Mouse (Mus musculus): Measurements from ENCODE around the gene Zfp444. TPM values are rescaled to one million over a fixed set of nuclear protein-coding genes. Genes with fewer than 3 reads are reported as not detected.
"Not testable (repeated sequence)": the region's sequence is repeated elsewhere in the genome, so short reads cannot be mapped to it uniquely, and the experiment has no call there.

Gene Zfp444
- polyA plus RNA-seq, 1 experiment from 2014 or later: 26.0 TPM

DNA sequence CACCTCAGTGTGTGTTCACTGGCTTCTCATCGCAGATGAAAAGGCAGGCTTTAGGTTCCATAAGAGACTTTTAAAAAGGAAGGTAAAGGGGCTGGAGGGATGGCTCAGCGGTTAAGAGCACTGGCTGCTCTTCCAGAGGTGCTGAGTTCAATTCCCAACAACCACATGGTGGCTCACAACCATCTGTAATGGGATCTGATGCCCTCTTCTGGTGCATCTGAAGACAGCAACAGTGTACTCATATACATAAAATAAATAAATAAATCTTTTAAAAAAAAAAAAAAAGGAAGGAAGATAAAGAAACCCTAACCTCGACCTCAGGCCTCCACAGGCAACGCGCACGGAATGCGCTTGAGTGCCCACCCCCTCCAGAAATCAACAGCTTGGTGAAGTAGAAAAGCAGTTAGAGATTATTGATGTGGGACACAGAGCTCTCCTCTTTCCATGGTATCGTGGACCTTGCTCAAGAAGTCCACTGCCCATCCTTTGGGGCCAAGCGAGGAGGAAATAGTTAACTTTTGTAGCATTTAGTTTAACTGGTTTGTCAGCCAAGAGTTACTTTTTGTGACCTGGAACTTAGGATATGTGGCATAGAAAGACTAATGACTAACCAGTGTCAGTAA is 2.5 kb downstream of the Zfp444 start:
- Histone ChIP-seq H3K4me2 (ENCODE audit: low read depth, low read length) (peak overlapping the region; percentile 38; the same call in 1 of the 2 replicates), H3K27ac (ENCODE audit: low read depth) (peak overlapping the region; percentile 88), H3K9ac (replicated peaks) (peak overlapping the region; percentile 16; the same call in 1 of the 2 replicates), H3K4me1 (ENCODE audit: insufficient read depth) (peaks cover 20% of the 10 kb centered on the region)
- not testable (repeated sequence) for H3K4me3 ChIP-seq (ENCODE audit: low read depth, low read length); H3K27me3 ChIP-seq (ENCODE audit: insufficient read depth, low read length); ATAC-seq; H3K9me3 ChIP-seq (ENCODE audit: low read length); DNase-seq; H3K36me3 ChIP-seq (replicated peaks; ENCODE audit: insufficient read depth, low read length)
- TF ChIP-seq CTCF (IDR thresholded peaks at IDR 0.05; ENCODE audit: low read depth): 0 out of 2 replicates have a peak, but pooled peaks have one; percentile 22
- 31% methylated on average over 9 of the region's 9 CpGs for WGBS (ENCODE audit: insufficient replicate concordance)

DNA sequence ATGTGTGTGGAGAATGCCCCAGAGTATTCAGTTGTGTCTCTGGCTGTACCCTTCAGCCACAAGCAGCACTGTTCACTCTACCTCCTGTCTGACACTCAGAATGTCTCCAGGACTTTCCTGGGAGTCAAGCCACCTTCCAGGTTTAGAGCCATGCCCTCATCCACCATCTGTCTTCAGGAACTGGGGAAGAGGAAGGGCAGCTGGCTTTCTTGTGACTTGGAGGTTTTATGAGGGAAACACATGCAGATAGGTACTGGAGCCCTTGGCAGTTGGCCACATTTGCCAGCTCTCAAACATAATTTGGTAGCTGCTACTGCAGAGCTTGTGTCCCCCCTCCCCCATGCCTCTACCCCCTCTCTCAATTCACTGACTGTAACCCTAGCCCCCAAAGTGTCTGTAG is 7.0 kb downstream of the Zfp444 start:
- Histone ChIP-seq H3K36me3 (replicated peaks; ENCODE audit: insufficient read depth, low read length) (peaks cover 4% of the 10 kb centered on the region; the same call in 1 of the 2 replicates), H3K9ac (replicated peaks) (no peak overlapping the region), H3K4me3 (ENCODE audit: low read depth, low read length) (no peak overlapping the region), H3K27me3 (ENCODE audit: insufficient read depth, low read length) (no peaks in the 10 kb centered on the region), H3K9me3 (ENCODE audit: low read length) (no peaks in the 10 kb centered on the region), H3K27ac (ENCODE audit: low read depth) (no peak overlapping the region), H3K4me2 (ENCODE audit: low read depth, low read length) (no peak overlapping the region), H3K4me1 (ENCODE audit: insufficient read depth) (peaks cover 6% of the 10 kb centered on the region; the same call in 1 of the 2 replicates)
- ATAC-seq (no peak), DNase-seq (no peak)
- TF ChIP-seq EP300 (IDR thresholded peaks at IDR 0.05; ENCODE audit: low read depth) (no peak), CTCF (IDR thresholded peaks at IDR 0.05; ENCODE audit: low read depth) (no peak)

DNA sequence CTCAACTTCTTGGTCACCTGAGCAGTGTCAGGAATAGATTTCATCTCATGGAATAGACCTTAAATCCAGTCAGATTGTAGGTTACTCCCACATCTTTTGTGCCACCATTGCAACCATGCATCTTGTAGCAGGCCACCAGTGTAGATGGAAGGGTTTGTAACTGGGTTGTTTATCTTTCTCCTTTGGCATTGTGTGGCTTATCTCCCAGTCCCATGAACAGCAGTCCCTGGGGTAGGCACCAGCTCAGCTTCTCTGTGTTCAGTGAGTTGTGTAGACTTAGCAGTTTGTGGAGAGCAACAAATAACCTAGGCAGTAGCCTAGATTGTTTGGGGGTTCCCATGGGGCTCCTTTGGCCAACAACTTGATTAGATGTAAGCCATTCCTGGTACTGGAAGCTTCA is 10.9 kb downstream of the Zfp444 start:
- TF ChIP-seq CTCF (IDR thresholded peaks at IDR 0.05; ENCODE audit: low read depth): no peak
- no peak for TF ChIP-seq EP300 (IDR thresholded peaks at IDR 0.05; ENCODE audit: low read depth)
- Histone ChIP-seq H3K4me1 (ENCODE audit: insufficient read depth) (no peaks in the 10 kb centered on the region), H3K27ac (ENCODE audit: low read depth) (no peak overlapping the region), H3K9ac (replicated peaks) (no peak overlapping the region), H3K27me3 (ENCODE audit: insufficient read depth, low read length) (no peaks in the 10 kb centered on the region), H3K36me3 (replicated peaks; ENCODE audit: insufficient read depth, low read length) (peaks cover 15% of the 10 kb centered on the region; the same call in 1 of the 2 replicates), H3K4me2 (ENCODE audit: low read depth, low read length) (no peak overlapping the region), H3K4me3 (ENCODE audit: low read depth, low read length) (no peak overlapping the region), H3K9me3 (ENCODE audit: low read length) (no peaks in the 10 kb centered on the region)
- DNase-seq: no peak
- no peak for ATAC-seq

DNA sequence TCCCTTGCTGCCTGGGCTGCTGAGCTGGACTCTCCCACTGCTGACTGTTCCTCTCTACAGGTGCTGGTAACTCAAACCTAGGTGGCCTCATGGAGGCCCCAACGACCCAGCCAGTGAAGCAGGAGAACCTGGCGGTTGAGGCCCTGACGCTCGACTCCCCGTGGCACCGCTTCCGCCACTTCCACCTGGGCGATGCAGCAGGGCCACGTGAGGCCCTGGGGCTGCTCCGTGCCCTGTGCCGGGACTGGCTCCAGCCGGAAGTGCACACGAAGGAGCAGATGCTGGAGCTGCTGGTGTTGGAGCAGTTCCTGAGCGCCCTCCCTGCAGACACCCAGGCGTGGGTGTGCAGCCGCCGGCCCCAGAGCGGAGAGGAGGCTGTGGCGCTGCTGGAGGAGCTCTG is 11.8 kb downstream of the Zfp444 start:
- Histone ChIP-seq H3K4me1 (ENCODE audit: insufficient read depth) (no peaks in the 10 kb centered on the region), H3K4me2 (ENCODE audit: low read depth, low read length) (no peak overlapping the region), H3K9me3 (ENCODE audit: low read length) (no peaks in the 10 kb centered on the region), H3K9ac (replicated peaks) (no peak overlapping the region), H3K27me3 (ENCODE audit: insufficient read depth, low read length) (no peaks in the 10 kb centered on the region), H3K36me3 (replicated peaks; ENCODE audit: insufficient read depth, low read length) (peaks cover 22% of the 10 kb centered on the region; the same call in 1 of the 2 replicates), H3K27ac (ENCODE audit: low read depth) (no peak overlapping the region), H3K4me3 (ENCODE audit: low read depth, low read length) (no peak overlapping the region)
- 90% methylated on average over 19 of the region's 19 CpGs for whole genome bisulfite sequencing (ENCODE audit: insufficient replicate concordance)
- ATAC-seq (no peak), DNase-seq (no peak)
- TF ChIP-seq EP300 (IDR thresholded peaks at IDR 0.05; ENCODE audit: low read depth) (no peak), CTCF (IDR thresholded peaks at IDR 0.05; ENCODE audit: low read depth) (no peak)

DNA sequence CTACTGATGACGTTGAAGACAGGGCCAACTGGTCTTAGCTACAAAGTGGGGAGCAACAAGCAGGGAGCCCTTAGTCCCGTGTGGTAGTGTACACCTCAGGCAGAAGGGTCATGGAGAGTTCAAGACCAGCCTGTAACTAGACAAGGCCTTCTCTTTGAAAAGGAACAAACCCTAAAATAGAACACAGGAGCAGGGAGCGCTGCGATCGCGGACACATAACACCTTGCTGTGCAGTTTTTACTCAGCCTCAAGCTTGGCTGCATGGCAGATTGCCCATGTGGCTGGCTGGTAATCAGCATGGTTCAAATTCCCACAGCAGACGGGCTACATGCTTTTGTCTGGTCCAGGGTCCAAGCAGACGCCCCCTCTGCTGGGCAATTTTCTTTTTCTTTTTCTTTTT is 12.5 kb downstream of the Zfp444 start:
- Histone ChIP-seq H3K36me3 (replicated peaks; ENCODE audit: insufficient read depth, low read length) (peaks cover 26% of the 10 kb centered on the region), H3K4me3 (ENCODE audit: low read depth, low read length) (no peak overlapping the region), H3K27ac (ENCODE audit: low read depth) (no peak overlapping the region), H3K9ac (replicated peaks) (no peak overlapping the region), H3K4me2 (ENCODE audit: low read depth, low read length) (no peak overlapping the region), H3K27me3 (ENCODE audit: insufficient read depth, low read length) (no peaks in the 10 kb centered on the region), H3K9me3 (ENCODE audit: low read length) (no peaks in the 10 kb centered on the region), H3K4me1 (ENCODE audit: insufficient read depth) (no peaks in the 10 kb centered on the region)
- TF ChIP-seq CTCF (IDR thresholded peaks at IDR 0.05; ENCODE audit: low read depth): no peak
- no peak for TF ChIP-seq EP300 (IDR thresholded peaks at IDR 0.05; ENCODE audit: low read depth)
- 85% methylated on average over 8 of the region's 8 CpGs for WGBS (ENCODE audit: insufficient replicate concordance)
- DNase-seq (no peak), ATAC-seq (no peak)

DNA sequence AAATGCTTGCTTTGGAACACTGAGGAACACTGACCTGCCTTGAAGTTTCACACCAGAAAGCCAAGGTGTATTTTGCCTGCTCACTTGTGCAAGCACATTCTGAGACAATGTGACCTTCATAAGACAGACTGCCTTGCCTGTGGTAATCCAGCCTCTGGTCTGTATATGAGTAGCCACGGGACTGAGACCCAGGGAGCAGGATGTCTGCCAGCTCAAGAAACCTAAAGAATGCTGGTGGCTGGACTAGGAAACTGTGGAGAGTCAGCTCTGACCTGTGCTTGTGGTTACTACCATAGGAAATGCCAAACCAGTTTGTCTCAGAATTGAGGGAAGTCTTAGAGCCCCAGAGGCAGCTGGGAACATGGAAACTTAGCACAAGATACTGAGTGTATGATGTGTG is 13.4 kb downstream of the Zfp444 start:
- Histone ChIP-seq H3K36me3 (replicated peaks; ENCODE audit: insufficient read depth, low read length) (peaks cover 28% of the 10 kb centered on the region), H3K9me3 (ENCODE audit: low read length) (no peaks in the 10 kb centered on the region), H3K4me1 (ENCODE audit: insufficient read depth) (no peaks in the 10 kb centered on the region), H3K27ac (ENCODE audit: low read depth) (no peak overlapping the region), H3K9ac (replicated peaks) (no peak overlapping the region), H3K27me3 (ENCODE audit: insufficient read depth, low read length) (no peaks in the 10 kb centered on the region), H3K4me2 (ENCODE audit: low read depth, low read length) (no peak overlapping the region), H3K4me3 (ENCODE audit: low read depth, low read length) (no peak overlapping the region)
- DNase-seq: no peak
- WGBS (ENCODE audit: insufficient replicate concordance): 66% methylated on average over 1 of the region's 1 CpGs
- TF ChIP-seq EP300 (IDR thresholded peaks at IDR 0.05; ENCODE audit: low read depth) (no peak), CTCF (IDR thresholded peaks at IDR 0.05; ENCODE audit: low read depth) (no peak)
- ATAC-seq: no peak

DNA sequence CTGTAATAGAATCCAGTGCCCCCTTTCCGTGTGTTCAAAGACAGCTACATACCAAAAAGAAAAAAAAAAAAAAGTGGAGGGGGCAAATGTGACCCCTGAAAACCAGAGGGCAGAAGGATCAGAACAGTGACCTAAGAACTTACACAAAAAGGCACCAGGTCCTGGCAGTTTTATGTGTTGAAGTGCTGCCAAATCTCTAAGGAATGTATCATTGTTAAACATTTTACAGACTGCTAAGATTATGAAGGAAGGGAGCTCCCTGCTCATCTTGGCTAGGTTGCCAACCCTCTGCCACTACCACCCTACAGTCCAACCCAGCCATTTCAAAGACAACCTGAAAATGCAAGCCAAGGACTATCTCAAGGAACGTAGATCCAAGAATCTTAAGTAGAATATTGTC is 14.2 kb downstream of the Zfp444 start:
- H3K36me3 ChIP-seq (replicated peaks; ENCODE audit: insufficient read depth, low read length): peaks cover 28% of the 10 kb centered on the region
- 81% methylated on average over 2 of the region's 2 CpGs for WGBS (ENCODE audit: insufficient replicate concordance)
- H3K27me3 ChIP-seq (ENCODE audit: insufficient read depth, low read length): no peaks in the 10 kb centered on the region
- TF ChIP-seq EP300 (IDR thresholded peaks at IDR 0.05; ENCODE audit: low read depth) (no peak), CTCF (IDR thresholded peaks at IDR 0.05; ENCODE audit: low read depth) (no peak)
- H3K4me1 ChIP-seq (ENCODE audit: insufficient read depth): no peaks in the 10 kb centered on the region
- H3K27ac ChIP-seq (ENCODE audit: low read depth): no peak overlapping the region
- ATAC-seq (no peak), DNase-seq (no peak)
- H3K4me2 ChIP-seq (ENCODE audit: low read depth, low read length): no peak overlapping the region
- no peak overlapping the region for H3K9ac ChIP-seq (replicated peaks)
- no peaks in the 10 kb centered on the region for H3K9me3 ChIP-seq (ENCODE audit: low read length)
- H3K4me3 ChIP-seq (ENCODE audit: low read depth, low read length): no peak overlapping the region

Data from liver, postnatal 0 days (tissue).